Mouse (Mus musculus) cerebellum, adult 11 months (tissue): ENCODE measurements around the gene Ramp2.
A peak's percentile ranks its signal among the peaks of the same experiment; 100 is the strongest.

ENCODE experiments used
- DNase-seq: peaks from one replicate; pipeline ENCODE4 v3.0.0; 2022

Gene Ramp2

GRCm38 (mm10) chr11:101245855-101246701, at the start of gene Ramp2:
Gene Ramp2, plus strand, starts transcription at chr11:101246028.
- DNase-seq = no peak

GRCm38 (mm10) chr11:101196175-101196574, 49.7 kb upstream of the Ramp2 start:
- DNase-seq = no peak

- DNase-seq = no peak
Observed at GRCm38 (mm10) chr11:101199555-101199954, 46.3 kb upstream of the Ramp2 start.

DNA sequence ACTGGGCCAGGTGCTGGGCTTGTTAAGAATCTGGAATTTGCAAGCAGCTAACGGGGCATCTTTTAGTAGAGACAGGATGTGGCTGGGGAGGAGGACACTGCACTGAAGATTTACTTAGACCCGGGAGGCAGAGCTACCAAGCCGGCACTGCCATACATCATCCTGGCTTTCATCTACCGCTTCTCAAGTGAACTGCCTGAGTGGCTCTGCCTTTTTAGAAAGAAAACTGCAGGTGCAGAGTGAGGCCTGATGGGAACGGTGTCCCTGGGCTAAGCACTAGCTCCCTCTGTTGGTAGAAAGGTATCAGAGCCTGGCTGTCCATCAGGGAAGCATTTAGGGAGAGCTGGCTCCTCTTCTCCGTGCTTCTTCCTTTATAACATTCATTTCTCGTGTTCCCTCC, 44.8 kb upstream of the Ramp2 start:
- peak; percentile 69 for DNase-seq

- no peak for DNase-seq
Observed at GRCm38 (mm10) chr11:101211970-101212369, 33.9 kb upstream of the Ramp2 start.

DNA sequence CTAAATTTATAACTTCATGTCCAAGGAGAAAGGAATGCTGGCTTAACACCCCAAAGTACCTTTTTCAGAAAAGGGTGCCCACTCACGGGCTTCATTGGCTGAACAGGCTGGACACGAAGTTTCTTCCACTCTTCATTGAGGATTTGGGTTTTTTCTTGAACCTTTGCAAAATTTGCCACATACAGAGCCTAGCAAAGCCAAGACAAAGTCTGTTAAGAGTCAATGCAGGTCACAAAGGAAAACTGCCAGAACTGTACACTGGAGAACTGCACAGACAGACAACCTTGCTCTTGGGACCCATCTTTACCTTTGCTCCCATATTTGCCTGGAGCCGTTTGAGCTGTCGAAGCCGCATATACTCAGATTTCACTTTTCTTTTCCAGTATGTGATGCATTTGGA, 28.9 kb upstream of the Ramp2 start:
- no peak for DNase-seq

DNA sequence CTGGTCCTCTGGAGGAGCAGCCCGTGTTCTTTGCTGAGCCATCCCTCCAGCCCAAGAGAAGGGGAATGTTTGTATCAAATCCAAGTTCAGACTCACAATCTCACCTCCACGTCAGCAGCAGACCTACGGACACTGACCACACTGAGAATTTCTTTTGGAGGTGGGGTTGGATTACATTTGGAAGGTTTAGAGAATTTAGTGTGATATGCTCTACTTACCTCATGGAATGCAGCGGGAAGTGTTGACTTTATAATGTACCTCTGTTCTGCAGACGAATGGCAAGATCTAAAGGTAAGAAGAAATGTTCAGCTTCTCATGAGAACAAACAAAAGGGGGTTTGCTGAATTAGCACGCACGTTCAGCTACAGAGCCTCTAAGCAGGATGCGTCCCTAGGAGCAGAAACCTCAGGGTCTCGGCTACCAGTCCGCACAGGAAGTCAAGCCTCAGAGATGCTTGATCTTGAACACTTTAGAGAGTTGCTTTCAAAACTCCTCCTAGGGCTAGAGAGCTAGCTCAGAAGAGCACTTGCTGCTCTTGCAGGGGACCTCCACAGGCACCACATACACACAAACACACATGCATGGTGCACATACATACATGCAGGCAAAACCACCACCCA, 27.3 kb upstream of the Ramp2 start:
- no peak for DNase-seq

DNA sequence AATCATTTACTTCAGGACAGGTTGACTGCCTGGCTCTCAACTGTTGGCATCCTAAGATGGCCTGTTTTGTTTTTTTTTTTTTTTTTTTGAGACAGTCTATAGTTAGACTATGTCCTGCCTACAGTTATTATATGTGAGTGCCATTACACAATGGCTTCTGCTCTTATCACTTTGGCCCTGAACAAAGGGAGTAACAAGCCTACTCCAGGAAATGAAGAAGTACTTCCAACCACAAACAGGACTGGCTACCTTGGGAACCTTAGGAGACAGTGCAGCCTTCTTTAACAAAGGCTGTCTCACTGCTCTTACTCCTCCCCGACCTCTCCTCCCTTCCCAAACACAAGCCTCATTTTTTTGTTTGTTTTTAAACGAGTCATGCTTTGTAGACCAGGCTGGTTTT, 25.0 kb upstream of the Ramp2 start:
- DNase-seq = no peak

DNA sequence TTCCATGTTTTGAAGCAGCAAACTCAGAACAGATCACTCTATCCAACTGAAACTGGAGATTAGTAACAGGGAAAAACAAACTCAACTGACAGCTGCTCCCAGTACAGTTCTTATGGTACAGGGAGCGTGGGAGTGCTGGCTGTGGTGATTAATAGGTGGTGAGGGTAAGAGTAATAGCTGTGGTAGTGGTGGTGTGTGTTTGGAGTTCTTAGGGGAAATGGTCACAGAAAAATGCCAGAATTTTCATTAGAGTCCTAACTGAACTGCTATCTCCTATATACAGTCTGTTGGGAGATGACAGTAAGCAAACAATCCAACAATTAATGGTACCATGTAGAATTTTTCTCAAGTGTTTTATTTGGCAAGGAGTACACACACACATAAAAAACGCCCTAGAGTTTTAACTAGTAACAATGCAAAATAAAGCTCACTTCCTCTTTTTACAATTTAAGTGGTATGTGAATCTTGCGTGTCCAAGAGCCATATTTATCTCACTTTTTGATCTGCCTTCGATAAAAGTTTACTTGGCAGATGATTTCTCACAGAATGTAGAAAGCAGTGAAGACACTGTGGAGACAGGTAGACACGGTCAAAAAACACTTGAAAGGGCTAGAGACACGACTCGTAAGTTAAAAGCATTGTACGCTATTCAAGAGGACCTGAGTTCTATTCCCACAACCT, 24.4 kb upstream of the Ramp2 start:
- no peak for DNase-seq

DNA sequence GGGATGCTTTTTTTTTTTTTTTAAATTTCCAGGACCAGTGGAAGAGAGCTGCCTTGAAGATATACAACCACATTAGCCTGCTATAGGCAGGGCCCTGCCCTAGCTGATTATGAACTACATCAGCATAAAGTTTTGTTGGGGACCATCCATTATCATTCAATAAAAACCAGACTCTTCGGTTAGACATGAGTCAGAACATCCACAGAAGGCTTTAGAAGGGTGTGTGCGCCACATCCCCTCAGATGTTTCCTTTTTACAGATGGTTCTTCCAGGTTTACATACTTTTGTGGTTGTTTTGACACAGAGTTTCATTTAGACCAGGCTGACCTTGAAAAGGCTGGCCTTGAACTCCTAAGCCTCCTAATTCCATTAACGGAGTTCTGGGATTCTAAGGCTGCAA, 21.5 kb upstream of the Ramp2 start:
- no peak for DNase-seq

- no peak for DNase-seq
Observed at GRCm38 (mm10) chr11:101225331-101226064, 20.3 kb upstream of the Ramp2 start.

DNA sequence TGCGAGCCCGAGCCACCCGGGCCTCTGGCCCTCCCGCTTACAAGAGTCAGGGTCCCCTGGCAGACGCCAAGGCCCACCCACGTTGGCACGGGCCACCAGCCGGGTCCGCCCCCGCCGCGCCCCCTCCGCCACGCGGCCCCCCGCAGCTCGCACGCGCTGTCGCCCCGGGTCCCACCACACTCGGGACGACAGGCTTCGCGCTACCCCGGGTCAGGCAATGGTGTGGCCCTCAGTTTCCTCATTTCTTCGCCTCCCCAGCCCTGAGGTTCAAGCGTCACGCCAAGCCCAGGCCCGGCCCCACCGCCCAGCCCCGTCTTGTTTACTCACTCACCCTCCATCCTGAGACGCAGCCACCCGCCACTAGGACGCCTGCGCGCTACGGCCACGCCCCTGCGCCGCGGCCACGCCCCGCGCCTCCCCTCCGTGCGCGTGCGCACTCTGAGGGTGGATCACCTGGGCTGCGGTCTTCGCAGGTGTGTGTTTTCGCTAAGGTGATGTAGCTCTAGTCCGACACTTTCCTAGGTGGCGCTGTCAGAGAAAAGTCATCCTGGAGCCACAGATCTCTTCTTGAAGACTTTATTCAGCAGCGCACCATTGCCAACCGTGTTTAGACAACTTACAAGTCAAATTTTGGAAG, 19.6 kb upstream of the Ramp2 start, which contains the start of gene Ezh1:
Ezh1 (minus strand) TSS at position 399 of the 637 bp plus-strand sequence.
- peak; percentile 95 for DNase-seq

- no peak for DNase-seq
Observed at GRCm38 (mm10) chr11:101229361-101229900, 16.4 kb upstream of the Ramp2 start.

GRCm38 (mm10) chr11:101230061-101230511, 15.7 kb upstream of the Ramp2 start:
- no peak for DNase-seq

DNA sequence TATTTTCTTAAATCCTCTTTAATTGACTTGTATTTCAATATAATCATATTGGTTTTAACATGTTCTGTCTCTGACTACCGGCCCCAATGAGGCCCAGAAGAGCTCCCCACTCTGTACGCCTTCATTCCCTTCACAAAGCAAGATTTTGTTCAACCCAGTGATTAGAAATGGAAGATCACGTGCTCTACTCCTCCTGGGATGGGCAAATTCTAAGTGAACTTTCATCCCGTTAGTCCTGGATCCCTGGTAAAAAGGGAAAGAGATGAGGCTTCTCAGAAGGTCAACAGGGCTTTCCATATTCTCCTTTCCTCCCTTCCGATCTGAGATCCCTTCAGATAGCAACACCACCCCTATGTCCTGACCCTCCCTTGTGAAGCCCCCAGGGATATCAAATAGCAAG, 15.3 kb upstream of the Ramp2 start:
- DNase-seq = no peak

DNA sequence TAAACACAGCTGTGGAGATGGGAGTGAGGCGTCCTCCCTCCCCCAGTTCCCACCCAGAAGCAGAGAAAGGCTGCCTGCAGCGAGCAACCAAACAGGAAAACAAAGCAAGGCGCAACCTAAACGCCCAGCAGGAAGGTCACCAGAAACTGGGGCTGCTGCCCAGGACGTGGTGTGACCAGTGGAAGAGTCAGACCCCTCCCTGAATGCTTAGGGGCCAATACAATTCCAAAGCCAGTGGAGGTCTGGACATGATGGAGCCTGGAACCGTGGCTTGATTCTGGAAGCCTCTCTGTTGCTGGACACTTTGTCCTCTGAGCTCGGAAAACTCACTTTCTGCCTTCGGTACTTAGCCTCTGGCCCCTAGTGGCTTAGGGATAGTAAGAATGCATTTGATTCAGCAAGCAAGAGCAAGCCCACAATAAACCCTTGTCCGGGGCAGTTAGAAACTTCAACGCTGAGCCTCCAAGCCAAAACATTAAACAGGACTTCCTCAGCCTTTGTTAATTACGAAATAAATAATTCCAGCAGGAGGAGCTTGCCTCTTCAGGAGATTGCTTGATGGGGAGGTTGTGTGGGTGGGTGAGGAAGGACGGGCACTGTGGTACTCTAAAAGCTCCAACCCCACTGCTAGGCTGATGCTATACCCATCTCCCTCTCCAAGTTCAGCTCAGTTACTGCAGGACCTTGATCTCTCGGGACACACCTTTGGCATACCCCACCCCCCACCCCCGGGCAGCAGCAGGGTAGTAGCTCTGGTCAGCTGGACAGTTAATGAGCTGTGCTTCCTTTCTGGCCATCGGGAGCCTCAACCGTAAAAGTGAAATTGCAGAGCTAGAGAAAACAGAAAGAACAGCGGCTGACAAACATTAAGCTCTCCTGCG, 14.6 kb upstream of the Ramp2 start:
- DNase-seq = no peak

DNA sequence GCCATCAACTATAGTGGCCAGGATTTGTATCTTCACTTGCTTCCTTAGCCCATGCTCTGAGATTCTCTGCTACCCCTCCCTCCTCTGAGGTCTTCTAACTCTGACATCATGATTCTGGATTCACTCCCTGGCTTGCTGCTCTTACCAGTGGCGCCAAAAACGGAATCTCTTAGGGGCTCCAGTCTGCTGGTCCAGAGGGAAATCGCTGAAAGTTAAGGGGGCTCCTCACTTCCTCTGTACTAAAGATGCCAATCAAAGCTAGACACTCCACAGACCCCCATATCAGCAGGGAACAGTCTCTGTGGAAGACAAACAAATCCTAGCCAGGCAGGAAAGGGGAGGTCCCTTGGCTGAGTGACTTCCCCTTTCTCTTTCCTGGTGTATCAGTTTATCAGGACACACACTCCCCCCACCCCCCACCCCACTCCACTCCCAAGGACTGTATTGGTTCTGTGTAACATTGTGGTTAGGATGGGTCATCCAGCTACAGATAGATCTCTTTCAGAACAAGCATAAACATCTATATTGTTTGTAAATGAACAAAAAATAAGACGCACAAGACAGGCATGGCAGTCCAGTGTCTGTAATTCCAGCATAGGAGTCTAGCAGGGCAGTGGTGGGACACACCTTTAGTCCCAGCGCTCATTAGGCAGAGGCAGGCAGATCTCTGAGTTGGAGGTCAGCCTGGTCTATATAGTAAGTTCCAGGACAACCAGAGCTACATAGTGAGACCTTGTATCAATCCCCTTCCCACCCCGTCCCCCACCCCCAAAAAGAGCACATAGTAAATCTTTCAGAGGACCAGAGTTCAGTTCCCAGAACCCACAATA, 13.6 kb upstream of the Ramp2 start:
- no peak for DNase-seq

DNA sequence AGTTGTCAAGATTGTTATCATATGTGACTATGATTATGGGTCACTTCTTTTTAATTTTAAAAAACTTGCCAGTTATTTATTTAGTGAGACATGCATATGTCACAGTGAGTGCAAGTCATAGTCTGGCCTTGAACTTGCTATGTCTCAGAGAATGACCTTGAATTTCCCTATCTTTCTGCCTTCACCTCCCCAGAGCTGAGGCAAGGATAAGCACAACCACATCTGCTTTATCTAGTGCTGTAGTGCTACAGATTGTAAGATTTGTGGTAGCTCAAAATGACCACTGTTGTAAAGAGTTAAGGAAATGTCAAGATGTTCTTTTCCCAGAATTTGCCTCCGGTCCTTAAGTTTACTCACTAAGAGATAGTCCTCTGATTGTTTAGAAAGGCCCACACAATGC, 12.6 kb upstream of the Ramp2 start:
- no peak for DNase-seq

GRCm38 (mm10) chr11:101234124-101234523, 11.7 kb upstream of the Ramp2 start:
- DNase-seq = no peak

GRCm38 (mm10) chr11:101235429-101235828, 10.4 kb upstream of the Ramp2 start:
- no peak for DNase-seq
